Mouse (Mus musculus) lung, embryonic 16.5 days (tissue): Measurements from ENCODE around the gene Nck2. TPM values are rescaled to one million over a fixed set of nuclear protein-coding genes. Genes with fewer than 3 reads are reported as not detected.

Experiments used
- ATAC-seq: fragments of 200-750 bp; cut with Nextera tagmentation; 2 replicates; pipeline ENCODE4 v1.8.0; 2017; ENCODE audit warnings: low read depth, mild to moderate bottlenecking, moderate library complexity
- H3K27ac ChIP-seq: fragments of 300-500 bp; sonication (generic); 2 replicates; pipeline ENCODE4 v1.5.1; 2014; ENCODE audit warnings: mild to moderate bottlenecking, control low read depth, low read length
- H3K27me3 ChIP-seq: fragments of 300-500 bp; sonication (generic); 2 replicates; pipeline ENCODE4 v1.6.1; 2014; ENCODE audit warnings: low read depth, low read length, mixed read lengths; ENCODE audit not compliant: control insufficient read depth, insufficient read depth
- H3K36me3 ChIP-seq: fragments of 300-500 bp; sonication (generic); 2 replicates; pipeline ENCODE4 v1.6.1; 2014; ENCODE audit warnings: low read length; ENCODE audit not compliant: control insufficient read depth, insufficient read depth
- H3K4me1 ChIP-seq: fragments of 300-500 bp; sonication (generic); replicated peaks from 2 replicates; pipeline ENCODE4 v1.6.1; 2014; ENCODE audit warnings: low read length, mixed read lengths; ENCODE audit not compliant: control insufficient read depth, insufficient read depth
- H3K4me2 ChIP-seq: fragments of 300-500 bp; sonication (generic); 2 replicates; pipeline ENCODE4 v1.6.1; 2014; ENCODE audit warnings: low read depth, low read length, control low read depth
- H3K4me3 ChIP-seq: fragments of 300-500 bp; sonication (generic); 2 replicates; pipeline ENCODE4 v1.5.1; 2014; ENCODE audit warnings: mild to moderate bottlenecking, low read length, control low read depth
- H3K9ac ChIP-seq: fragments of 300-500 bp; sonication (generic); 2 replicates; pipeline ENCODE4 v1.6.1; 2014; ENCODE audit warnings: low read length, control low read depth
- H3K9me3 ChIP-seq: fragments of 300-500 bp; sonication (generic); 2 replicates; pipeline ENCODE4 v1.6.1; 2016; ENCODE audit warnings: low read length; ENCODE audit not compliant: control insufficient read depth
- WGBS: fragments of 180-500 bp; shearing (Covaris S2); extraction: QIAGEN DNeasy Blood & Tissue Kit; methylation state at CpG from one replicate; pipeline ENCODE4 v1.1.7; 2014; 5-methylcytosine and 5-hydroxymethylcytosine counted together
- polyA plus RNA-seq: library from polyadenylated mRNA; unstranded; fragments of >200 nt; fragmentation: Nextera tagmentation; extraction: Ambion mirVana; gene quantifications from 2 replicates; pipeline ENCODE4 v1.2.1, GENCODE M21; 2015

Gene Nck2
- polyA plus RNA-seq, 1 experiment from 2014 or later = 43.4 TPM

GRCm38 (mm10) chr1:43520216-43520988 lies 76.0 kb downstream of the Nck2 start:
- Histone ChIP-seq H3K9me3 (no peaks in the 10 kb centered on the region), H3K4me2 (no peak overlapping the region), H3K27me3 (no peaks in the 10 kb centered on the region), H3K9ac (no peak overlapping the region), H3K4me1 (no peaks in the 10 kb centered on the region; the same call in 1 of the 2 replicates), H3K4me3 (no peak overlapping the region), H3K27ac (no peak overlapping the region), H3K36me3 (no peaks in the 10 kb centered on the region)
- 81% methylated on average over 1 of the region's 1 CpGs for WGBS
- ATAC-seq = no peak

GRCm38 (mm10) chr1:43520989-43521371 lies 76.6 kb downstream of the Nck2 start:
- Histone ChIP-seq H3K4me3 (no peak overlapping the region), H3K27me3 (no peaks in the 10 kb centered on the region), H3K9me3 (no peaks in the 10 kb centered on the region), H3K9ac (no peak overlapping the region), H3K4me1 (no peaks in the 10 kb centered on the region; the same call in 1 of the 2 replicates), H3K36me3 (no peaks in the 10 kb centered on the region), H3K27ac (no peak overlapping the region), H3K4me2 (no peak overlapping the region)
- no peak for ATAC-seq
- 86% methylated on average over 3 of the region's 3 CpGs for WGBS

DNA sequence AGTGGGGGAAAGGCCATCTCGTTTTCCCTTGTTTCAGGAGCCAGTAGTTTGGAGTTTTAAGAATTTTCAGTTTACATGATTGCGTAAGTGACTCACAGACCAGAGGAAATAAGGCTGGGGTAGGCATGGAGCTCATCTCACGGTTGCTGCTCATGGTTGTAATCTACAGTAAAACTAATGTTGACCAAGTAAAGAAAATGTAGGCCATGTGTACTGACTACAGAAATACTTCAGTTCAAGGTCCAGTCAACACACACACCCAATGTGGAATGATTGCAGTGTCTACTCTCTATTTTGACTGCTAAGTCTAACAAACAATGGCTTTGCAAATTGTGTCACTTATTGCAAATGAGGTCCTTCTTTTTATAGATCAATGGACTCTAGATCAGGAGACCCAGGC lies 77.1 kb downstream of the Nck2 start:
- no peak overlapping the region for H3K4me3 ChIP-seq
- no peaks in the 10 kb centered on the region for H3K36me3 ChIP-seq
- H3K9me3 ChIP-seq = no peaks in the 10 kb centered on the region
- H3K27ac ChIP-seq = no peak overlapping the region
- no peaks in the 10 kb centered on the region; the same call in 1 of the 2 replicates for H3K4me1 ChIP-seq
- H3K27me3 ChIP-seq = no peaks in the 10 kb centered on the region
- ATAC-seq = no peak
- WGBS = 67% methylated on average over 3 of the region's 3 CpGs
- H3K9ac ChIP-seq = no peak overlapping the region
- no peak overlapping the region for H3K4me2 ChIP-seq

DNA sequence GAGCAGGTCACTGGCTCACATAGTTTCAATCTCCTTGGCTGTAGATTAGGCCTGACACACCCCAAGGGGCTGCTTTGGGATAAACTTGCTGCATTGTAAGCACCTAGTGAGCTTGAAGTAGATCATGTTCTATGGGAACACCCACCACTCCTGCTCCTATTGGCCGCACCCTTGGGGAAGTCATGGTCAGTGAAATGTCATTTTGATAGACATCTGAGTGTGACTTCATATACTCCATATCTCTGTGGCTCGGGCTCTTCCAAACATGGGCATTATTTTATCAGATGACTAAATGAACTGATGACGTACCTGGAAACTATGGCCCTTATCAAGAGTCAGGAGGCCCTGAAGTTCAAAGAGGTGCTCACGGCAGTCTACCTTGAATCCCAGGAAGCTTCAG lies 77.6 kb downstream of the Nck2 start:
- H3K27me3 ChIP-seq = no peaks in the 10 kb centered on the region
- no peaks in the 10 kb centered on the region for H3K9me3 ChIP-seq
- ATAC-seq = no peak
- H3K27ac ChIP-seq = no peak overlapping the region
- no peaks in the 10 kb centered on the region; the same call in 1 of the 2 replicates for H3K4me1 ChIP-seq
- no peak overlapping the region for H3K4me3 ChIP-seq
- no peak overlapping the region for H3K4me2 ChIP-seq
- 77% methylated on average over 4 of the region's 4 CpGs for WGBS
- H3K9ac ChIP-seq = no peak overlapping the region
- H3K36me3 ChIP-seq = no peaks in the 10 kb centered on the region

DNA sequence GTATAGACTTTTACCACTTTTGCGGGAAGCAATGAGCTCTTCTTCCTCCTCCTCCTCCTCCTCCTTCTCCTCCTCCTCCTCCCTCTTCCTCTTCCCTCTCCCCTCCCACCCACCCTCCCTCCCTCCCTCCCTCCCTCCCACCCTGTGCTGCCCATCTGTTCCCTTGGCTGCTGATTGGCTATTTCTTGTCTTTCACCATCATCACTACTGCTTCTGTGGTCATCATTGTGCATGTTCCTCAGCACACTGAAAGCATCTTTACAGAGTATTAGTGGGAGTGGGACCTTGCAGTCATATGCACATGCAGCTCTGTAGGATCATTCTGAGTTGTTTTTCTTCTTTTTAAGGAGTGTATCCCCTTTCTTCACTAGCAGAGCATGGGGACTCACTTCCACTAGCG lies 78.6 kb downstream of the Nck2 start:
- no peak overlapping the region for H3K4me3 ChIP-seq
- H3K4me2 ChIP-seq = no peak overlapping the region
- H3K36me3 ChIP-seq = no peaks in the 10 kb centered on the region
- WGBS = 63% methylated on average over 2 of the region's 2 CpGs
- no peaks in the 10 kb centered on the region for H3K9me3 ChIP-seq
- ATAC-seq = no peak
- H3K27ac ChIP-seq = no peak overlapping the region
- no peak overlapping the region for H3K9ac ChIP-seq
- no peaks in the 10 kb centered on the region for H3K27me3 ChIP-seq
- H3K4me1 ChIP-seq = no peaks in the 10 kb centered on the region; the same call in 1 of the 2 replicates

DNA sequence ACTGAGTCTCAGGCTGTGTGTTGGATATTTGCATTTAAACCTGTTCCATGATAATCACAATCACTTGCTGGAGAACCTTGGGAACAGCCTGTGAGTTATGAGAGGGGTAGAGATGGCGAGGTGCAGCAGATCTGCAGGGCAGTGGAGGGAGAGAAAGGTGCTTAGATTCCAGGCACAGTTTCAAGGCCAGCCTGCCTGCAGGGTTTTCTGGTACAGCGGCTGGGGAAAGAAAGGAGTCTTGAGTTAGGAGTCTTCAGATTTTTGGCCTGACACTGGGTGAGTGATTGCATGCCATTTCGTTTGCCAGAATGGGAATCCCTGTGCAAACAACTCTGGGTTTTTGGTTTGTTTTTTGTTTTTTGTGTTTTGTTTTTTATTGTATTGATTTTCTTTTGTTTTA lies 80.0 kb downstream of the Nck2 start:
- Histone ChIP-seq H3K4me3 (no peak overlapping the region), H3K4me2 (no peak overlapping the region), H3K4me1 (no peaks in the 10 kb centered on the region; the same call in 1 of the 2 replicates), H3K27me3 (no peaks in the 10 kb centered on the region), H3K36me3 (no peaks in the 10 kb centered on the region), H3K27ac (no peak overlapping the region), H3K9ac (no peak overlapping the region), H3K9me3 (no peaks in the 10 kb centered on the region)
- no peak for ATAC-seq
- 57% methylated on average over 3 of the region's 3 CpGs for WGBS

DNA sequence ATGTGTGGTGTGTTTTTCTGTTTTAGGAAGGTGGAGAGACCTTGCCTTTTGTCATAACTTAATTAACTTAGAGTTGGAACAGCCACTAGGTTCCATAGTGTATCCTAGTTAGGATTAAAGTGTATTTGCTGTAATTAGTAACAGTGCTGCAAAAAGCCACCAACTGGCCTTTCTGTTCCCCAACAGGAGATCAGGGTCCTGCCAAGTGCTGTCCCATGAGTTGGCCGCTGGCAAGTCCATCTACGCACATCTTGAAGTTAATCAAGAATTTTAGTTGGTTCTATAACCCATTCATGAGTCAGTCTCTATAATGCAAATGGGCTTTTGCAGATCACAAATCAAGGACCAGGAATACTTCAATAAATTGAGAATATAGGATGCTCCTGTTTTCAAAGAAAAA lies 83.9 kb downstream of the Nck2 start:
- H3K27me3 ChIP-seq = no peaks in the 10 kb centered on the region
- no peak overlapping the region for H3K9ac ChIP-seq
- ATAC-seq = no peak
- H3K4me1 ChIP-seq = peaks cover 16% of the 10 kb centered on the region; the same call in 1 of the 2 replicates
- H3K4me3 ChIP-seq = no peak overlapping the region
- H3K4me2 ChIP-seq = no peak overlapping the region
- H3K27ac ChIP-seq = no peak overlapping the region
- WGBS = 95% methylated on average over 2 of the region's 2 CpGs
- no peaks in the 10 kb centered on the region for H3K36me3 ChIP-seq
- H3K9me3 ChIP-seq = no peaks in the 10 kb centered on the region

DNA sequence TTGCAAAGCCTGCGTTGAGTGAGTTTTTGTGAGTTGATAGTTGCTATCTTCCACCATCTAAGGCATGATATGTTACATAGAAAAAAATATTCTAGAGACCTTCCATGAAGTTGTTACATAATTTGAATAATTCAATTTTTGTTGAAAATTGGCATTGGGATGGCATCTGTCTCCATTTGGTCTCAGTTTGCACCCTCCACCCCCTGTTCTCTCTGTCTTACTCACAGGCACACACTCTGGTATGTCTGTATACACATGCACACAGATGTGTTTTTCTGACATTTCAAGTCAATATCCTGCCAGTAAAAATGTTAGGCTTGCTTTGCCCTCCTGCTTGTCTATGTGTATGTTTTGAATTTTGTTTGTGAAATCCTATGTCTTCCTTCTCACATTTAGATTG lies 84.7 kb downstream of the Nck2 start:
- Histone ChIP-seq H3K27ac (no peak overlapping the region), H3K9ac (no peak overlapping the region), H3K36me3 (no peaks in the 10 kb centered on the region), H3K4me2 (no peak overlapping the region), H3K27me3 (no peaks in the 10 kb centered on the region), H3K9me3 (no peaks in the 10 kb centered on the region), H3K4me1 (peaks cover 16% of the 10 kb centered on the region; the same call in 1 of the 2 replicates), H3K4me3 (no peak overlapping the region)
- 89% methylated on average over 1 of the region's 1 CpGs for WGBS
- no peak for ATAC-seq

- Histone ChIP-seq H3K36me3 (0 out of 2 replicates have a peak, but pooled peaks cover 3% of the 10 kb centered on the region), H3K27ac (0 out of 2 replicates have a peak overlapping the region, but pooled peaks have one; percentile 24), H3K27me3 (no peaks in the 10 kb centered on the region), H3K9me3 (no peaks in the 10 kb centered on the region), H3K4me2 (no peak overlapping the region), H3K9ac (no peak overlapping the region), H3K4me3 (no peak overlapping the region), H3K4me1 (peaks cover 16% of the 10 kb centered on the region; the same call in 1 of the 2 replicates)
- WGBS = 56% methylated on average over 7 of the region's 7 CpGs
- peak; percentile 68 for ATAC-seq
Observed at GRCm38 (mm10) chr1:43530295-43531020, 86.1 kb downstream of the Nck2 start.
